Mouse (Mus musculus) cortical plate, adult 2 months (tissue): ENCODE measurements around the gene Mrpl20. TPM values are rescaled to one million over a fixed set of nuclear protein-coding genes. Genes with fewer than 3 reads are reported as not detected.

Source experiments
- H3K27ac ChIP-seq: fragments of 200-500 bp; 2 replicates; pipeline ENCODE4 v1.5.1; 2012; ENCODE audit warnings: low read length, control low read depth, inconsistent platforms; ENCODE audit not compliant: insufficient read depth
- H3K4me1 ChIP-seq: fragments of 200-500 bp; 2 replicates; pipeline ENCODE4 v1.6.1; 2011; ENCODE audit warnings: low read length; ENCODE audit not compliant: control insufficient read depth, insufficient read depth
- H3K4me3 ChIP-seq: fragments of 200-500 bp; 2 replicates; pipeline ENCODE4 v1.5.1; 2011; ENCODE audit warnings: mild to moderate bottlenecking, low read length, control low read depth; ENCODE audit not compliant: insufficient read depth
- CTCF ChIP-seq: fragments of 200-500 bp; IDR thresholded peaks from 2 replicates; pipeline ENCODE4 v1.5.1; 2011; ENCODE audit warnings: mild to moderate bottlenecking, control low read depth, low read length; ENCODE audit not compliant: insufficient read depth; ENCODE audit errors: extremely low read depth
- POLR2A ChIP-seq: fragments of 200-500 bp; IDR thresholded peaks from 2 replicates; pipeline ENCODE4 v1.6.1; 2011; ENCODE audit warnings: mild to moderate bottlenecking, low read length, control low read depth; ENCODE audit not compliant: insufficient read depth; ENCODE audit errors: extremely low read depth
- polyA plus RNA-seq: library from polyadenylated mRNA; depleted of rRNA; stranded (reverse); fragments of >200 nt; gene quantifications from 2 replicates; pipeline ENCODE4 v1.2.3, GENCODE M21; 2012

Mrpl20 gene
- polyA plus RNA-seq, 1 experiment, result 110 TPM

- Histone ChIP-seq H3K4me1 (no peaks in the 10 kb centered on the region), H3K27ac (no peak overlapping the region), H3K4me3 (no peak overlapping the region)
- no peak for TF ChIP-seq POLR2A
- no peak for TF ChIP-seq CTCF
Measured at GRCm38 (mm10) chr4:155838187-155839153, 35.8 kb downstream of the Mrpl20 start.

- Histone ChIP-seq H3K27ac (no peak within 1 kb of the TSS), H3K4me1 (no peaks in the 10 kb centered on the region), H3K4me3 (peak within 1 kb of the TSS; percentile 21; the same call in 1 of the 2 replicates)
- no peak for TF ChIP-seq CTCF
- TF ChIP-seq POLR2A, result no peak
Measured at GRCm38 (mm10) chr4:155839483-155839910, 36.8 kb downstream of the Mrpl20 start, which contains the start of gene Mxra8. Gene Mxra8, plus strand, starts transcription at chr4:155839680.

GRCm38 (mm10) chr4:155840076-155841002, 37.7 kb downstream of the Mrpl20 start:
- no peak for TF ChIP-seq POLR2A
- TF ChIP-seq CTCF, result no peak
- H3K27ac ChIP-seq, result no peak overlapping the region
- H3K4me1 ChIP-seq, result no peaks in the 10 kb centered on the region
- peak overlapping the region; percentile 21; the same call in 1 of the 2 replicates for H3K4me3 ChIP-seq

GRCm38 (mm10) chr4:155841003-155841454, 38.4 kb downstream of the Mrpl20 start:
- Histone ChIP-seq H3K27ac (no peak overlapping the region), H3K4me1 (no peaks in the 10 kb centered on the region), H3K4me3 (peak overlapping the region; percentile 21; the same call in 1 of the 2 replicates)
- TF ChIP-seq CTCF (no peak), POLR2A (no peak)

- Histone ChIP-seq H3K27ac (no peak overlapping the region), H3K4me3 (no peak overlapping the region), H3K4me1 (0 out of 2 replicates have a peak, but pooled peaks cover 3% of the 10 kb centered on the region)
- TF ChIP-seq POLR2A (no peak), CTCF (no peak)
Measured at GRCm38 (mm10) chr4:155841651-155842270, 39.1 kb downstream of the Mrpl20 start.

GRCm38 (mm10) chr4:155843231-155843630, 40.6 kb downstream of the Mrpl20 start:
- Histone ChIP-seq H3K4me1 (peaks cover 3% of the 10 kb centered on the region; the same call in 1 of the 2 replicates), H3K4me3 (no peak overlapping the region), H3K27ac (no peak overlapping the region)
- TF ChIP-seq CTCF (no peak), POLR2A (no peak)

GRCm38 (mm10) chr4:155846871-155847578, 44.3 kb downstream of the Mrpl20 start, which contains the start of gene Dvl1:
Gene Dvl1, plus strand, starts transcription at chr4:155847402.
- Histone ChIP-seq H3K27ac (peak within 1 kb of the TSS; percentile 66), H3K4me3 (peak within 1 kb of the TSS; percentile 97), H3K4me1 (peaks cover 18% of the 10 kb centered on the region)
- TF ChIP-seq CTCF, result no peak
- peak; percentile 81; the same call in 1 of the 2 replicates for TF ChIP-seq POLR2A
